Mouse (Mus musculus) left cerebral cortex, postnatal 4 days (tissue): Measurements from ENCODE around the gene Gm17622. TPM values are rescaled to one million over a fixed set of nuclear protein-coding genes. Genes with fewer than 3 reads are reported as not detected.

Experiments used
- DNase-seq: peaks from one replicate; pipeline ENCODE4 v3.0.0-alpha.2; 2022
- intact Hi-C: fragments of 180-260 bp; cut with DNase I; formaldehyde crosslinking; loops from one replicate; pipeline ENCODE4 v1.15.1; 2025
- total RNA-seq, 2 experiments: library from RNA; stranded (reverse); gene quantifications; 2 replicates each; pipeline ENCODE4 v1.2.3; 2021

The Gm17622 gene
- total RNA-seq, 2 experiments from 2014 or later = not detected

DNA sequence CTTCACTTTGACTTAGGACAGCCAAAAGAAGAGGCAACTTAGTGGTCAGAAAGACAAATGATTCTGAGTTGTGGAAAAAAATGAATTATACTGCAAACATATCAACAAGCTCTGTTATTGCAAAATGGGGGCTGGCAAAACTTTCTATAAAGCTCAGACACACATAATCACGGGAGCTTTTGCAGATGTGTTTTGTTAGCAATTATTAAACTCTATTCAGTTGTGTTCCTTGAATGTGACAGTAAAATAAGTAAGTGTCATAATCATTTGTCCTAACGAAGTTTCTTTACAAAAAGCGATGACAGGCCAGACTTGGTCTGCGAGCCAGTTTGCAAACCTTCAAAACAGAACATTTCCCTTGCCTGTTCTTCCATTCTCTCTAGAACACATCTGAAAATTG is 17.0 kb downstream of the Gm17622 start:
- DNase-seq = no peak
- intact Hi-C loops = no loop called here

- DNase-seq = no peak
- intact Hi-C loops = no loop called here
Measured at GRCm38 (mm10) chr13:96510635-96511034, 20.1 kb downstream of the Gm17622 start.

DNA sequence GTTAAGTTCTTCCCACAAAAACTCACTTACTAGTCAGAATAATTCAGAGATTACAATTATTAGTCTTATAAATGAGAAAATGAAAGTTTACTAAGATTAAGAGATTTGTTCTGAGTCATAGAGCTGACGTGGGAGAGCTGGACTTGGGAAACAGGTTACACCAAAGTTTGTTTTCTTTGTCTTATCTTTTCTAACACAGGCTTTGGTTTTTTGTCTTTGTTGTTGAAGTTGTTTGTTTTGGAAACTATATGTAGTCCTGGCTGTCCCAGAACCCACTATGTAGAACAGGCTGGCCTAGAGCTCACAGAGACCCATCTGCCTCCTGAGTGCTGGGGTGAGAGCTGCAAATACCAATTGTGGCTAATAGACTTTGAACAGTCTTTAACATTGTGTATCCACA is 20.7 kb downstream of the Gm17622 start:
- intact Hi-C loops = no loop called here
- DNase-seq = no peak

- intact Hi-C loops = no loop called here
- DNase-seq = no peak
Measured at GRCm38 (mm10) chr13:96511893-96512292, 21.4 kb downstream of the Gm17622 start.

GRCm38 (mm10) chr13:96514154-96514942 is 23.8 kb downstream of the Gm17622 start:
- intact Hi-C loops = no loop called here
- no peak for DNase-seq

DNA sequence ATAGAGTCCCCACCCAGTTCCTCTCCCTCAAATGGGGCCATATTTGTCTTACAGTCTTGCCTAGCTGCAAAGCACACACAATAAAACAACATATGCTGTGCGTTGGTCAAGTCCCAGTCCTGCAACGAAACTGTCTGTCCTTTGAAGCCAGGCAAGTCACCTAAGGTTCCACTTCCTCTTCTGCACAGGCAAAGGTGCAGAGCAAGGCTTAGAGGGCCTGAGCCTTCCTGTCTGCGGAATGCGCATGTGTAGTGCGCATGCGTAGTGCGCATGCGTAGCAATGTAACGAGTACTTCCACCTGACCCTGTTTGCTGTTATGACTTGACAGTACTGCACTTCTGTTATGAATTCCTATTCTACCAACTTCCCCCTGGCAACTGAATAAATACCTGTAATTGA is 25.7 kb downstream of the Gm17622 start:
- intact Hi-C loops = no loop called here

DNA sequence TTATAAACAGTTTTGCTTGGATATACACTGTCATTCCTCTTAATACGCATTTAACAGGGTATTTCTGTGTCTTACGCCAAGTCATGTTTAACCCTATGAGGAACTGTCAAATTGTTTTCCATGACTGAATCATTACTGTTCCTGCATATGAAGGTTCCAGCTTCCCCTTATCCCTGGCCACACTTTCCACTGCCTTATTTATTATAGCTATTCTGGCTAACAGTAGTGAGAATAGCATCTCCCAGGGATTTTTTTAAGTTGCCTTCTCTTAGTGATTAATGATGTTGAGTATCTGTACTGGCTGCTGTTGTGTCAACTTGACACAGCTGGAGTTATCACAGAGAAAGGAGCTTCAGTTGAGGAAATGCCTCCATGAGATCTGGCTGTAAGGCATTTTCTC is 26.8 kb downstream of the Gm17622 start:
- DNase-seq = no peak
- intact Hi-C loops = no loop called here

More for the DNA sequence above, 25.7 kb downstream of the Gm17622 start:
- DNase-seq = no peak

DNA sequence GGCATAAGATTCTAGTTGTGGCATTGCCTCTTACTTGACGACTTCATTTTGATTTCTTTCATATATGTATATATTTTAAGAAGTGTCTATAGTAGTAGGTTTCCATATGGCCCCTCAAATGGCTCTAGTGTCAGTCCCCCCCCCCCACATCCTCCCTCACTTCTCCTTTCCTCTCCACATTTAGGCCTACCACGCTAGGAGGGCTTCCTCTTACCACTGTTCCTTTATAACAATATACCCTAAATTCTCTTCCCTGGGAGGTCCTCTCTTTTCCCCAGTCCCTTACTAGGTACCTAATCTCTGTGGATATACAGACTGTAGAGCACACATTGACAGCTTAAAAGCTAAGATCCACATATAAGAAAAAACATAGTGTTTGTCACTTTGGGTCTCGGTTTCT is 30.8 kb downstream of the Gm17622 start:
- DNase-seq = no peak
- intact Hi-C loops = no loop called here

- intact Hi-C loops = no loop called here
- DNase-seq = no peak
Measured at GRCm38 (mm10) chr13:96527022-96527421, 36.5 kb downstream of the Gm17622 start.

GRCm38 (mm10) chr13:96527856-96528255 is 37.3 kb downstream of the Gm17622 start:
- no peak for DNase-seq
- intact Hi-C loops = no loop called here

DNA sequence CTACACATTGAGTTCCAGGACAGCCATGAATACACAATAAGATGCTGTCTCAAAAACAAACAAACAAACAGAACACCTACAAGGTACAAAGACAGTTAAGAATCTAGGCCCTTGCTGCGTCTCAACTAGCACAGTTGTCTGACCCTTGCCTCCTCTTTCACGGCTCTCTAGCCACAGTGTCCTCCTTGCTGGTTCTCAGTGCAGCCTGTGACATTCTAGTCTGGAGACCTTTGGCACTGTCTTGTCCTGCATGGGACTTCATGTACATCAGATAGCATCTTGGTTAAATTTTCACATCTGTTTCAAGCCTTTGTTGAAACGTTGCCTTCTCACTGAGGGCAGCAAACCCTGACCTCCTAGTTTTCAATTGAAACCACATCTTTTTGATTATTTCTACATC is 38.2 kb downstream of the Gm17622 start:
- no peak for DNase-seq
- intact Hi-C loops = no loop called here

- no peak for DNase-seq
- intact Hi-C loops = no loop called here
Measured at GRCm38 (mm10) chr13:96529542-96529941, 39.0 kb downstream of the Gm17622 start.

DNA sequence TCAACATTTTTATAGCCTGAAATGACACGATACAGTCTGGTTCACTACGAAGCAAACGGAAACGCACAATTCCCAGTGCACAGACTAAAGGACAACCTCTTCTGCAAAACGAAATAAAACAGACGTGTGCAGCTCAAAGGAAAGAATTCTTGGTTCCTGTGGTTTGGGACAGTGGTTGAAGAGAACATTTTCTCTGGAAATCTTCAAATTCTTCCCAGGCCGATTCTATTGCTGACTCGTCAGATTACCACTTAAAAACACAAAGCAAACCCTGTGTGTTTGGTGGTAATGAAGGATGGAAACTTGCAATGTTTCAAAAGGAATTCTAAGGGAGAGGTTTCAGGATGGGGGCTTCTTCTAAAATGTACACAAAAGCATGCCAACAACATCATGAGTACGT is 39.5 kb downstream of the Gm17622 start:
- intact Hi-C loops = no loop called here
- DNase-seq = no peak

DNA sequence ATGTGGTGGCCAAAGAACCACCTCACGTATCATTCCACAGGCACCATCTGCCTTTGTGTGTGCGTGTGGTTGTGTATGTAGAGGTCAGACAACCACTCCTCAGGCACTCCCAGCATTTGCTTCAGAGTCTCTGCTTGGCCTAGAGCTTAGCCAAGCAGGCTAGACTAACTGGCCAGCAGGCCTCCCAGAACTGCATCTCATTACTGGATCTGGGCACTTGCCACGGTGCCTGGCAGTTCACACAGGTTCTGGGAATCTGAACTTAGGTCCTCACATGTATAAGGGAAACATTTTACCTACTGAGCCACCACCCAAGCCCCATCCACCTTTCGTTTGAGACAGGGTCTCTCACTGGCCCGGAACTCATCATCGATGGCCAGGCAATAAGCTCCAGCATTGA is 41.6 kb downstream of the Gm17622 start:
- intact Hi-C loops = no loop called here
- no peak for DNase-seq

DNA sequence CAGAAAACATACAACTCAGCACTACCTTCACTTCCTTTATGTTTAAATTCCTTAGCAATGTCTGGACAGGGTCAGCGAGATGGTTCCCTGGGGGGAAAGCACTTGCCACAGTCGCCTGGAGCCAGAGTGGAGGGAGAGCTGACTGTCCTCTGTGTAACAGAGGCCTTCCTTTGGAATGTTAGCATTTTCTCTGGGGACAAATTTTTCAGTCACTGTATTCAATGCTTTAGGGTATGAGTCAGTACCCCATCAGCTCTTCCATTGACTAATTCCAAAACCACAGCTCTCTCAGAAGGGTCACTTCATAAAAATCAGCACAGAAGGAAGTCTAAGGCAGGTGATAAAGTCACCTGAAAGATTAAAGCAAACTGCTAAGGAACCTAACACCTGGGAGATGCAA is 43.2 kb downstream of the Gm17622 start:
- intact Hi-C loops = no loop called here
- no peak for DNase-seq

DNA sequence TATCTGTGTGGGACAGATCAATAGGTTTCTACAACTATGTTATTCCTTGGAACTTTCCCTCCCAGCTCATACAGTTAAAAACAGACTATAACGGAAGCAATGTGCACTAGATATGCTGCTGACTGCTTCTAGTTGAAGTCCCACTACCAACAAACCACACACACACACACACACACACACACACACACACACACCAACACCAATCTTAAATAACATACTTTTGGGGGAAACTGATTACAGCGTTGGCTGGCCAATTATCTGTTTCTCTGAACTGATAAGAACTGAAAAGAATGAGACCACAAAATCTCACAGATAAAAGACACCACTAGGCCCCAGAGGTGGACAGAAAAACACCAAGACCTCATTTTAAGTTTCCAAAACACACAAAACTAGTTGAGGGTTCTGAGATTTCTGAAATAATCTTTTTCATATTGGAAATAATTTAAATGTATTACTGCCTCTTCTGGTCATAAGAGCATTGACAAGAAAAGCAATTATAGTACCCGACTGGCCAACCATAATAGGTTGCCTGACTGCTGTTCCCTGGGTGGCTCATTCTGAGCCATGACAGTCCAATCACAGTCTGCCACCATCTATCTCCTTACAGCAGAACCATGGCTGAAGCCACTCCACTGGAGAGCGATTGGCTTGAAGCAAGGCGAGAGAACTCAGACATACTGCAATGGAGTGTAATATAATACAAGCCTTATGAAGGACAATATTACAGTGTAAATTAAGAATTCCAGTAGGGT is 46.5 kb downstream of the Gm17622 start:
- intact Hi-C loops = no loop called here
- DNase-seq = no peak

DNA sequence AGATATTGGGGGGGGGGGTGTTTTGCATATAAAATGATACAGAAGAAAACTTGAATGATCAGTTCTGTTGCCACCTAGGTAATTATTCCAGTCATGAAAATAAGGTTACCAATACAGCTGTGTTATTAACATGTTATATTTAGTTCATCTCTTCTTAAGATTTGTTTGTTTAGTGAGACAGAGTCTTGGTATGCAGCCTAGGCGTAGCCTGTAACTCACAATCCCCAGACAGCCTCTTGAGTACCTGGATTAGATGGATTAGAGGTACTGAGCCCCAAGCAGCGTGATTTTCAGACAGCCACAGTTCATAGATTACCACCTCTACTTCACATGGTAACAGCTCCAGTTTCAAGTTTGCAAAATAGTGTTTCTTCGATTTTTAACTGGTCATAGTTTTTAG is 47.6 kb downstream of the Gm17622 start:
- no peak for DNase-seq
- intact Hi-C loops = no loop called here

Other genes with a start within 250 kb of the Gm17622 start
- gene Poc5, start 102.4 kb upstream of the Gm17622 start, total RNA-seq = 10 to 100 TPM; 33.6 to 35.3 TPM
- gene Ankdd1b, start 19.5 kb upstream of the Gm17622 start, total RNA-seq = not detected
- 1 to 10 TPM; 6.8 to 8.4 TPM for gene Polk, start 51.8 kb downstream of the Gm17622 start, total RNA-seq
- 10 to 100 TPM; 50.8 to 51.5 TPM for gene Col4a3bp, start 51.9 kb downstream of the Gm17622 start, total RNA-seq
- 100 to 1,000 TPM; 399 to 412 TPM for gene Hmgcr, start 180.2 kb downstream of the Gm17622 start, total RNA-seq